Mouse (Mus musculus) megakaryocyte, adult 5-6 weeks (primary cell): ENCODE measurements around the gene Sgms2. TPM values are rescaled to one million over a fixed set of nuclear protein-coding genes. Genes with fewer than 3 reads are reported as not detected.
"Not testable (repeated sequence)": the region's sequence is repeated elsewhere in the genome, so short reads cannot be mapped to it uniquely, and the experiment has no call there.

Source experiments
- ATAC-seq: 2 replicates; pipeline ENCODE4 v1.8.0; 2016; ENCODE audit warnings: mild to moderate bottlenecking, inconsistent platforms; ENCODE audit not compliant: poor library complexity, severe bottlenecking
- total RNA-seq, 2 experiments: library from RNA; stranded (forward) in 1 of 2; stranded (reverse) in 1 of 2; fragments of 153-499, 151-499 nt in 1 of 2; fragments of 221-1000, 200-1000 nt in 1 of 2; gene quantifications; 2 replicates each; pipeline versions ENCODE4 v1.2.3 to v1.2.4; 2015 to 2017

Gene Sgms2
- total RNA-seq, 2 experiments from 2014 or later, result 29.0 to 67.1 TPM

GRCm38 (mm10) chr3:131361960-131362359 is 129.3 kb downstream of the Sgms2 start:
- no peak for ATAC-seq

- no peak for ATAC-seq
Measured at GRCm38 (mm10) chr3:131359011-131359410, 132.2 kb downstream of the Sgms2 start.

GRCm38 (mm10) chr3:131358205-131358604 is 133.0 kb downstream of the Sgms2 start:
- ATAC-seq, result no peak

- peak; percentile 95 for ATAC-seq
Measured at GRCm38 (mm10) chr3:131357643-131358042, 133.6 kb downstream of the Sgms2 start.

GRCm38 (mm10) chr3:131356026-131356425 is 135.2 kb downstream of the Sgms2 start:
- no peak; the same call in 1 of the 2 replicates for ATAC-seq

GRCm38 (mm10) chr3:131350539-131350938 is 140.7 kb downstream of the Sgms2 start:
- ATAC-seq, result peak; percentile 68

- ATAC-seq, result no peak
Measured at GRCm38 (mm10) chr3:131349013-131349412, 142.2 kb downstream of the Sgms2 start.

GRCm38 (mm10) chr3:131348579-131348950 is 142.6 kb downstream of the Sgms2 start:
- ATAC-seq, result peak; percentile 45

- peak; percentile 87 for ATAC-seq
Measured at GRCm38 (mm10) chr3:131347831-131348578, 143.2 kb downstream of the Sgms2 start.

GRCm38 (mm10) chr3:131345903-131346302 is 145.3 kb downstream of the Sgms2 start:
- no peak for ATAC-seq

GRCm38 (mm10) chr3:131343311-131343710 is 147.9 kb downstream of the Sgms2 start:
- ATAC-seq, result no peak

GRCm38 (mm10) chr3:131340885-131341284 is 150.3 kb downstream of the Sgms2 start:
- ATAC-seq, result no peak

- ATAC-seq, result no peak
Measured at GRCm38 (mm10) chr3:131339280-131339679, 151.9 kb downstream of the Sgms2 start.

- not testable (repeated sequence) for ATAC-seq
Measured at GRCm38 (mm10) chr3:131337749-131338148, 153.5 kb downstream of the Sgms2 start.

- no peak for ATAC-seq
Measured at GRCm38 (mm10) chr3:131336629-131337028, 154.6 kb downstream of the Sgms2 start.

- ATAC-seq, result no peak
Measured at GRCm38 (mm10) chr3:131335117-131335547, 156.1 kb downstream of the Sgms2 start.

GRCm38 (mm10) chr3:131327189-131327588 is 164.0 kb downstream of the Sgms2 start:
- ATAC-seq, result no peak

GRCm38 (mm10) chr3:131326637-131327036 is 164.6 kb downstream of the Sgms2 start:
- no peak for ATAC-seq

- ATAC-seq, result no peak
Measured at GRCm38 (mm10) chr3:131322081-131322815, 169.0 kb downstream of the Sgms2 start.

GRCm38 (mm10) chr3:131320184-131320583 is 171.0 kb downstream of the Sgms2 start:
- peak; percentile 96 for ATAC-seq

GRCm38 (mm10) chr3:131318211-131318610 is 173.0 kb downstream of the Sgms2 start:
- 0 out of 2 replicates have a peak, but pooled peaks have one; percentile 17 for ATAC-seq

GRCm38 (mm10) chr3:131317126-131317525 is 174.1 kb downstream of the Sgms2 start:
- ATAC-seq, result no peak
